Mouse (Mus musculus): ENCODE measurements around the gene Btf3l4. TPM values are rescaled to one million over a fixed set of nuclear protein-coding genes. Genes with fewer than 3 reads are reported as not detected.

Btf3l4 gene
- total RNA-seq, 1 experiment: 44.6 TPM

DNA sequence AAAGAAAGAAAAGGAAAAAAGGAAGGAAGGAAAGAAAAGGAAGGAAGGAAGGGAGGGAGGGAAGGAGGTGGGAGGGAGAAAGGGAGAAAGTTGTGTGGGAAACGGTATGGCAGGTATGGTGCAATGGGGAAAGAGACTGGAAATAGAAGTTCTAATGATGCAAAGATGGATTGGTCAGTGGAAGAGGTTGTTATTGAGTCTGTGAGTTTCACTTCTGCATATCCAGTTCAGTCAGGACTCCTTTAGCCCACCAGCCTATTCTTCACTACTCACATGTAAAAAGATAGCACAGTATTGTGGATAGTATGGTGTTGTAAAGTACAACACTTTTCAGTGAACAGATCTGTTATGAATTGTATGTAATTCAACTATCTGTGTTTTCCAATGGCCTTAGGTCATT, 42.9 kb downstream of the Btf3l4 start:
- TF ChIP-seq HCFC1 (IDR thresholded peaks at IDR 0.05; ENCODE audit: borderline replicate concordance, insufficient read depth, low read length) (no peak), ZC3H11A (IDR thresholded peaks at IDR 0.05; ENCODE audit: borderline replicate concordance, low read depth, low read length) (no peak)
- in situ Hi-C loops (cut with MboI; ENCODE audit: low sequenced_read_pairs in 2 of 2, unreplicated experiment in 2 of 2): no loop called here
- no peaks in the 10 kb centered on the region for H3K36me3 ChIP-seq (ENCODE audit: control insufficient read depth, insufficient read depth, low read length, poor library complexity, severe bottlenecking)

DNA sequence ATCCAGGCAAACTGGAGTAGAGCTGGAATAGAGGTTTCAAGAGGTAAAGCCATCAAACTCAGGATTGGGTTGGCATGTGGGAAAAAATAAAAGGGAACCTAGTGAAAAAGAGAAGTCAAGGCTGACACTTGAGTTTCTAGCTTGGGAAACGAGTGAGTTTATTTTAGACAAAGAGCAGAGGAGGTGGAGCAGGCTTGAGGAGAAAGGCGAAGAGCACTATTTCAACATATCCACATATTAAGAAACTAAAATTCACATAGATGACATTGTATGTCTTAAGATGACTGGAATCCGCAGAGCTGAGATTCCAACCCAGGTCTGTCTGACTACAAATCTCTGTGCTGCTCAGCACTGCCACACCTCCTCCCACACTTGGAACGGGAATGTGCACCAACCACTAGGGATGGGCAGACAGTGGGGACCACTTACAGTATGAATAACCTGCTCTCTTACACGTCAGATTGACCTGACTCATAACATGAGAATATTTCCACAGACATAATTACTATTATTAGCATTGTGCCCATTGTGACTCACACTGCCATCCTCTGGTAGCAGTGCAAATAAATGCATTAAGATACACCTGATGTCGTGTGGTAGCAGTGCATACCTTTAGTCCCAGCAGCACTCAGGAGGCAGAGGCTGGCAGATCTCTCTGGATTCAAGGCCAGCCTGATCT, 44.0 kb downstream of the Btf3l4 start:
- H3K9ac ChIP-seq (ENCODE audit: insufficient read depth, low read depth, low read length, poor library complexity, severe bottlenecking): no peak overlapping the region
- H3K36me3 ChIP-seq (ENCODE audit: control insufficient read depth, insufficient read depth, low read length, poor library complexity, severe bottlenecking): no peaks in the 10 kb centered on the region
- in situ Hi-C loops (cut with MboI; ENCODE audit: low sequenced_read_pairs in 2 of 2, unreplicated experiment in 2 of 2): no loop called here
- no peaks in the 10 kb centered on the region for H3K9me3 ChIP-seq (ENCODE audit: control insufficient read depth, insufficient read depth, low read depth, low read length)
- no peak for TF ChIP-seq MAFK (IDR thresholded peaks at IDR 0.05; ENCODE audit: insufficient read depth, low read depth, low read length)
- TF ChIP-seq CHD2 (IDR thresholded peaks at IDR 0.05; ENCODE audit: low read depth, low read length): no peak
- TF ChIP-seq HCFC1 (IDR thresholded peaks at IDR 0.05; ENCODE audit: borderline replicate concordance, insufficient read depth, low read length): no peak
- no peak for DNase-seq (ENCODE audit: low read depth, low spot score)
- no peaks in the 10 kb centered on the region for H3K4me1 ChIP-seq (ENCODE audit: control insufficient read depth in 2 of 2, insufficient read depth in 2 of 2, low read length in 2 of 2, poor library complexity in 1 of 2)
- no peak overlapping the region for H3K4me3 ChIP-seq (ENCODE audit: insufficient read depth in 1 of 2, low read depth in 1 of 2, low read length in 2 of 2, poor library complexity in 1 of 2, severe bottlenecking in 1 of 2)
- H3K27ac ChIP-seq (ENCODE audit: insufficient read depth, low read depth, low read length, poor library complexity, severe bottlenecking): no peak overlapping the region

More for the DNA sequence above, 42.9 kb downstream of the Btf3l4 start:
- Histone ChIP-seq H3K4me3 (ENCODE audit: insufficient read depth in 1 of 2, low read depth in 1 of 2, low read length in 2 of 2, poor library complexity in 1 of 2, severe bottlenecking in 1 of 2) (no peak overlapping the region), H3K27ac (ENCODE audit: insufficient read depth, low read depth, low read length, poor library complexity, severe bottlenecking) (no peak overlapping the region), H3K9me3 (ENCODE audit: control insufficient read depth, insufficient read depth, low read depth, low read length) (no peaks in the 10 kb centered on the region), H3K4me1 (ENCODE audit: control insufficient read depth in 2 of 2, insufficient read depth in 2 of 2, low read length in 2 of 2, poor library complexity in 1 of 2) (no peaks in the 10 kb centered on the region), H3K9ac (ENCODE audit: insufficient read depth, low read depth, low read length, poor library complexity, severe bottlenecking) (no peak overlapping the region)
- no peak for DNase-seq (ENCODE audit: low read depth, low spot score)

DNA sequence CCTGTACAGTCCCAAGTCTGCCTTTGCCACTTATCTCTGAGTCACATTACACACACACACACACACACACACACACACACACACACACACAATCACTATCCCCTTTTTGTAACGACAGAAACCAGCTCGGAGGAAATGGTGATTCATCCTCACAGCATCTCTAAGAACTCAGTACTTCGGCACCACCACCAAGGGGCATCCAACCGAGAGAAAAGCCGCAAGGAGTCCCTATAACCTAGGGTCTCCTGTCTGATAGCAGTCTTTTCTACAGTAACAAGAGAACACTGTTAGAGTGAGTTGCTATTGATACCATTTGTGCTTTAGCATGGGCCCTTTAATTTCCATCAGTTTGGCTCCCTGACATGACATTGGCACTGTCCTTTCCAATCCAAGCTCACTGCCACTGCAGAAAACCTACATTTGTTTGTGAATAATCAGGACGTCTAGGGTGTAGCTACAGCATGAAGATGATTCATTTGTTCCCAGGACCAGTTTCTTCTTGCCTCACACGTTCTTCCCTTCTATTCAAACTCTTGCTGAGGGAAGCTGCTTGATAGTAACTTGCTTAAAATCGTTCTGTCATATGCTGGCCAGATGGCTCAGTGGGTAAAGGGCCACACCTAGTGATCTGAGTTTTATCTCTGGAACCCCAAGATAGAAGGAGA, 50.9 kb downstream of the Btf3l4 start:
- no peaks in the 10 kb centered on the region for H3K9me3 ChIP-seq (ENCODE audit: control insufficient read depth, insufficient read depth, low read depth, low read length)
- H3K27ac ChIP-seq (ENCODE audit: insufficient read depth, low read depth, low read length, poor library complexity, severe bottlenecking): no peak overlapping the region
- no peak for TF ChIP-seq ZNF384 (IDR thresholded peaks at IDR 0.05; ENCODE audit: low read depth, low read length)
- in situ Hi-C loops (cut with MboI; ENCODE audit: low sequenced_read_pairs in 2 of 2, unreplicated experiment in 2 of 2): no loop called here
- no peak overlapping the region for H3K9ac ChIP-seq (ENCODE audit: insufficient read depth, low read depth, low read length, poor library complexity, severe bottlenecking)
- H3K4me1 ChIP-seq (ENCODE audit: control insufficient read depth in 2 of 2, insufficient read depth in 2 of 2, low read length in 2 of 2, poor library complexity in 1 of 2): peaks cover 0 to 3% of the 10 kb centered on the region in 2 experiments; a peak in 1 of 4 replicates
- no peaks in the 10 kb centered on the region for H3K36me3 ChIP-seq (ENCODE audit: control insufficient read depth, insufficient read depth, low read length, poor library complexity, severe bottlenecking)
- no peak overlapping the region for H3K4me3 ChIP-seq (ENCODE audit: insufficient read depth in 1 of 2, low read depth in 1 of 2, low read length in 2 of 2, poor library complexity in 1 of 2, severe bottlenecking in 1 of 2)
- DNase-seq (ENCODE audit: low read depth, low spot score): no peak

DNA sequence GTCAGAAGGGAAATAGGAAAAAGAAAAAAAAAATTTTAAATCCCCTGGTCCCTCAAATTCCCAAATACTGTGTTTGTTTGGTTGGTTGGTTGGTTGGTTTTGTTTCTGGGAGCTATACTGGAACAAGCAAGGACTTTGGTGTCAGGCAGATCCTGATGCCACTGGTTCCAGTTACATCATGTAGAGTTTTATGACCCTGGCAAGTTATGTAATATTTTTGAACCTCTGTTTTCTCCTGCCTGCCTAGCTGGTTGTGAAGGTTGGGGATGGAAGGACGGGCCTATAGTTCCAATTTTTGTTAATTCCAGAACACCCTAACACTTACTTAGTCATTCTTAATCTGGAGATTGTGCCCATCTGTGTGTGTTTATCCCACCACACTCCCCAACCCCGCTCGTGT, 51.8 kb downstream of the Btf3l4 start:
- peaks cover 0 to 3% of the 10 kb centered on the region in 2 experiments; a peak in 1 of 4 replicates for H3K4me1 ChIP-seq (ENCODE audit: control insufficient read depth in 2 of 2, insufficient read depth in 2 of 2, low read length in 2 of 2, poor library complexity in 1 of 2)
- H3K9ac ChIP-seq (ENCODE audit: insufficient read depth, low read depth, low read length, poor library complexity, severe bottlenecking): no peak overlapping the region
- H3K4me3 ChIP-seq (ENCODE audit: insufficient read depth in 1 of 2, low read depth in 1 of 2, low read length in 2 of 2, poor library complexity in 1 of 2, severe bottlenecking in 1 of 2): no peak overlapping the region
- DNase-seq (ENCODE audit: low read depth, low spot score): no peak
- no peaks in the 10 kb centered on the region for H3K9me3 ChIP-seq (ENCODE audit: control insufficient read depth, insufficient read depth, low read depth, low read length)
- H3K27ac ChIP-seq (ENCODE audit: insufficient read depth, low read depth, low read length, poor library complexity, severe bottlenecking): no peak overlapping the region
- in situ Hi-C loops (cut with MboI; ENCODE audit: low sequenced_read_pairs in 2 of 2, unreplicated experiment in 2 of 2): no loop called here
- no peak for TF ChIP-seq MAFK (IDR thresholded peaks at IDR 0.05; ENCODE audit: insufficient read depth, low read depth, low read length)
- no peak for TF ChIP-seq ZC3H11A (IDR thresholded peaks at IDR 0.05; ENCODE audit: borderline replicate concordance, low read depth, low read length)
- TF ChIP-seq ZNF384 (IDR thresholded peaks at IDR 0.05; ENCODE audit: low read depth, low read length): no peak
- no peak for TF ChIP-seq HCFC1 (IDR thresholded peaks at IDR 0.05; ENCODE audit: borderline replicate concordance, insufficient read depth, low read length)
- TF ChIP-seq CHD2 (IDR thresholded peaks at IDR 0.05; ENCODE audit: low read depth, low read length): no peak
- H3K36me3 ChIP-seq (ENCODE audit: control insufficient read depth, insufficient read depth, low read length, poor library complexity, severe bottlenecking): no peaks in the 10 kb centered on the region

DNA sequence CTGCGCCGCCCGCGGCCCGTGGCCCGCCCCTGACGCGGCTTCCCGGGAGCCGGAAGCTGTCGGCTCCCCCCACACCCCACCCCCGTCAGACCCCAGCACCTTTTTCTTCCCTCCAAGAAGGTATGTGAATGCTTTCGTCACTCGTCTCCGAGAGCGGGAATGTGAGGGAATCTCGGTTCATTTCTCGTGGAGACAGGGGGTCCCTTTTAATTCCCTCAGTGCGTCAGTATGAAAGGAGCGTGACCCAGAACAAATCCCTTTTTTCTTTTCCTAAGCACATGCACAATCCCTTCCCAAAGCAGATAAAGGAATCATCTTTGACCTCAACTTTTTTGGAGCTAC, 52.6 kb downstream of the Btf3l4 start:
- Histone ChIP-seq H3K36me3 (ENCODE audit: control insufficient read depth, insufficient read depth, low read length, poor library complexity, severe bottlenecking) (no peaks in the 10 kb centered on the region), H3K9ac (ENCODE audit: insufficient read depth, low read depth, low read length, poor library complexity, severe bottlenecking) (peak overlapping the region; percentile 94), H3K4me1 (ENCODE audit: control insufficient read depth in 2 of 2, insufficient read depth in 2 of 2, low read length in 2 of 2, poor library complexity in 1 of 2) (peaks cover 0 to 3% of the 10 kb centered on the region in 2 experiments; a peak in 1 of 4 replicates), H3K4me3 (ENCODE audit: insufficient read depth in 1 of 2, low read depth in 1 of 2, low read length in 2 of 2, poor library complexity in 1 of 2, severe bottlenecking in 1 of 2) (peak overlapping the region; percentile 41 to 89), H3K9me3 (ENCODE audit: control insufficient read depth, insufficient read depth, low read depth, low read length) (no peaks in the 10 kb centered on the region), H3K27ac (ENCODE audit: insufficient read depth, low read depth, low read length, poor library complexity, severe bottlenecking) (no peak overlapping the region)
- peak; percentile 43 for DNase-seq (ENCODE audit: low read depth, low spot score)
- in situ Hi-C loops (cut with MboI; ENCODE audit: low sequenced_read_pairs in 2 of 2, unreplicated experiment in 2 of 2): no loop called here
- TF ChIP-seq CHD2 (IDR thresholded peaks at IDR 0.05; ENCODE audit: low read depth, low read length): peak; percentile 30; the same call in 1 of the 2 replicates
- TF ChIP-seq HCFC1 (IDR thresholded peaks at IDR 0.05; ENCODE audit: borderline replicate concordance, insufficient read depth, low read length): no peak
- no peak for TF ChIP-seq MAFK (IDR thresholded peaks at IDR 0.05; ENCODE audit: insufficient read depth, low read depth, low read length)
- no peak for TF ChIP-seq ZC3H11A (IDR thresholded peaks at IDR 0.05; ENCODE audit: borderline replicate concordance, low read depth, low read length)
